Mouse (Mus musculus) embryonic fibroblast, embryonic 13.5 days (primary cell): ENCODE data around the gene Chst5.

Experiments
- CTCF ChIP-seq: IDR thresholded peaks from 2 replicates; pipeline ENCODE4 v1.5.1; 2011; ENCODE audit warnings: mild to moderate bottlenecking, control low read depth, low read length, moderate library complexity, borderline replicate concordance; ENCODE audit not compliant: insufficient read depth
- POLR2A ChIP-seq: IDR thresholded peaks from 2 replicates; pipeline ENCODE4 v1.6.1; 2011; ENCODE audit warnings: low read depth, mild to moderate bottlenecking, control low read depth, low read length, moderate library complexity

DNA sequence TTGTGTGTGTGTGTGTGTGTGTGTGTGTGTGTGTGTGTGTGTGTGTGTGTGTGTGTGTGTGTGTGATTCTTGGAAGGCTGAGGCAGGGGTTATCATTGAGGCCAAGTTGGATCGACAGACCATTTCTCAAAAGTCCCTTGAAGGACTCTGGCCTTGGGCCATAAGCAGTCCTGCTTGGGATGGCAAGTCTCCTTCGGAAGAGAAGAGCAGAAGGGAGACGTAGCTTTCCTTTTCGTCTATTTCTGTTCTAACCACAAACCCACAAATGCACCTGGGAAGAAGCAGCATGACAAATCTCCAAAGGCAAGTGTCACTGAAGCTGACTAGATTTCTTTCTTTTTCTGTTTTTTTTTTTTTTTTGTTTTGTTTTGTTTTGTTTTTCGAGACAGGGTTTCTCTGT, 45.6 kb upstream of the Chst5 start:
- no peak for TF ChIP-seq CTCF
- no peak for TF ChIP-seq POLR2A
